Mouse (Mus musculus) MEL (cell line): Measurements from ENCODE around the gene Mcl1. TPM values are rescaled to one million over a fixed set of nuclear protein-coding genes. Genes with fewer than 3 reads are reported as not detected.

Source experiments
- DNase-seq: peaks from one replicate; pipeline ENCODE4 v3.0.0; 2011; ENCODE audit warnings: low read depth, low spot score
- H3K27ac ChIP-seq: 2 replicates; pipeline ENCODE4 v1.5.1; 2012; ENCODE audit warnings: low read depth, mild to moderate bottlenecking, control low read depth, low read length, moderate library complexity; ENCODE audit not compliant: control insufficient read depth
- H3K27me3 ChIP-seq, 2 experiments: fragments of 150-350 bp in 1 of 2; sonication (generic) in 1 of 2; 2 replicates each; pipeline ENCODE4 v1.6.1; 2012; ENCODE audit warnings: low read length in 2 of 2, mild to moderate bottlenecking in 2 of 2, improper control_type of control experiment in 1 of 2, moderate library complexity in 1 of 2; ENCODE audit not compliant: insufficient read depth in 2 of 2, control insufficient read depth in 1 of 2
- H3K36me3 ChIP-seq, 2 experiments: 2 replicates each; pipeline ENCODE4 v1.6.1; 2012 to 2014; ENCODE audit warnings: low read length in 2 of 2, improper control_type of control experiment in 1 of 2, inconsistent platforms in 1 of 2, mild to moderate bottlenecking in 1 of 2; ENCODE audit not compliant: insufficient read depth in 2 of 2, control insufficient read depth in 1 of 2
- H3K4me1 ChIP-seq, 2 experiments: fragments of 150-350 bp in 1 of 2; sonication (generic) in 1 of 2; 2 replicates each; pipeline ENCODE4 v1.6.1; 2012; ENCODE audit warnings: low read length in 2 of 2, improper control_type of control experiment in 1 of 2, mild to moderate bottlenecking in 1 of 2; ENCODE audit not compliant: insufficient read depth in 2 of 2, control insufficient read depth in 1 of 2
- H3K4me3 ChIP-seq, 2 experiments: fragments of 150-350 bp in 1 of 2; sonication (generic) in 1 of 2; 2 replicates each; pipeline ENCODE4 v1.5.1; 2012; ENCODE audit warnings: low read depth in 2 of 2, low read length in 2 of 2, mild to moderate bottlenecking in 2 of 2, moderate library complexity in 2 of 2, control low read depth in 1 of 2, improper control_type of control experiment in 1 of 2; ENCODE audit not compliant: control insufficient read depth in 1 of 2, insufficient read depth in 1 of 2
- H3K79me2 ChIP-seq: 2 replicates; pipeline ENCODE4 v1.6.1; 2012; ENCODE audit warnings: mild to moderate bottlenecking, low read length, moderate library complexity; ENCODE audit not compliant: control insufficient read depth, poor library complexity, insufficient read depth
- H3K9ac ChIP-seq: 2 replicates; pipeline ENCODE4 v1.6.1; 2012; ENCODE audit warnings: low read depth, mild to moderate bottlenecking, control low read depth, low read length, moderate library complexity; ENCODE audit not compliant: control insufficient read depth, poor library complexity, severe bottlenecking
- H3K9me3 ChIP-seq: fragments of 150-350 bp; sonication (generic); replicated peaks from 2 replicates; pipeline ENCODE4 v1.6.1; 2012; ENCODE audit warnings: mild to moderate bottlenecking, low read length, improper control_type of control experiment, moderate library complexity; ENCODE audit not compliant: insufficient read depth
- CHD1 ChIP-seq: IDR thresholded peaks from 2 replicates; pipeline ENCODE4 v1.6.1; 2012; ENCODE audit warnings: low read depth, mild to moderate bottlenecking, inconsistent platforms, low read length, improper control_type of control experiment
- CTCF ChIP-seq, 3 experiments: IDR thresholded peaks in 2 of 3; conservative IDR thresholded peaks in 1 of 3; 2 replicates each; pipeline ENCODE4 v1.5.1; 2011 to 2012; ENCODE audit warnings: low read length in 3 of 3, low read depth in 2 of 3, mild to moderate bottlenecking in 2 of 3, improper control_type of control experiment in 1 of 3, inconsistent platforms in 1 of 3, mixed read lengths in 1 of 3, moderate library complexity in 1 of 3; ENCODE audit not compliant: control insufficient read depth in 1 of 3, insufficient read depth in 1 of 3, poor library complexity in 1 of 3, severe bottlenecking in 1 of 3
- E2F4 ChIP-seq: IDR thresholded peaks from 2 replicates; pipeline ENCODE4 v1.6.1; 2011; ENCODE audit warnings: low read depth, low read length, improper control_type of control experiment, borderline replicate concordance
- ETS1 ChIP-seq: IDR thresholded peaks from 2 replicates; pipeline ENCODE4 v1.6.1; 2012; ENCODE audit warnings: low read depth, mild to moderate bottlenecking, inconsistent platforms, low read length, improper control_type of control experiment, moderate library complexity
- GABPA ChIP-seq: IDR thresholded peaks from 2 replicates; pipeline ENCODE4 v1.6.1; 2012; ENCODE audit warnings: low read depth, mild to moderate bottlenecking, inconsistent platforms, low read length, improper control_type of control experiment, moderate library complexity
- HCFC1 ChIP-seq: IDR thresholded peaks from 2 replicates; pipeline ENCODE4 v1.6.1; 2012; ENCODE audit warnings: low read depth, mild to moderate bottlenecking, inconsistent platforms, low read length, improper control_type of control experiment, moderate library complexity
- KAT2A ChIP-seq: conservative IDR thresholded peaks from 2 replicates; pipeline ENCODE4 v1.6.1; 2012; ENCODE audit warnings: low read depth, low read length, improper control_type of control experiment, inconsistent platforms
- MAFK ChIP-seq: IDR thresholded peaks from 2 replicates; pipeline ENCODE4 v1.6.1; 2011; ENCODE audit warnings: low read depth, mild to moderate bottlenecking, low read length, improper control_type of control experiment, borderline replicate concordance
- MAX ChIP-seq: IDR thresholded peaks from 2 replicates; pipeline ENCODE4 v1.6.1; 2011; ENCODE audit warnings: low read length, improper control_type of control experiment
- MAZ ChIP-seq: IDR thresholded peaks from 2 replicates; pipeline ENCODE4 v1.6.1; 2012; ENCODE audit warnings: low read depth, mild to moderate bottlenecking, inconsistent platforms, low read length, improper control_type of control experiment
- MEF2A ChIP-seq: IDR thresholded peaks from 2 replicates; pipeline ENCODE4 v1.6.1; 2014; ENCODE audit warnings: low read depth, mild to moderate bottlenecking, inconsistent platforms, low read length, improper control_type of control experiment; ENCODE audit not compliant: poor library complexity, insufficient replicate concordance, severe bottlenecking; ENCODE audit errors: extremely low read depth
- MXI1 ChIP-seq: IDR thresholded peaks from 2 replicates; pipeline ENCODE4 v1.6.1; 2011; ENCODE audit warnings: mild to moderate bottlenecking, low read depth, low read length, improper control_type of control experiment
- MYC ChIP-seq: IDR thresholded peaks from 2 replicates; pipeline ENCODE4 v1.6.1; 2011; ENCODE audit warnings: low read depth, mild to moderate bottlenecking, low read length, improper control_type of control experiment, moderate library complexity
- NELFE ChIP-seq: IDR thresholded peaks from 2 replicates; pipeline ENCODE4 v1.6.1; 2011; ENCODE audit warnings: low read depth, low read length, improper control_type of control experiment
- NRF1 ChIP-seq: IDR thresholded peaks from 2 replicates; pipeline ENCODE4 v1.6.1; 2014; ENCODE audit warnings: low read depth, mild to moderate bottlenecking, inconsistent platforms, low read length, improper control_type of control experiment, moderate library complexity; ENCODE audit not compliant: poor library complexity, insufficient read depth, severe bottlenecking
- POLR2AphosphoS5 ChIP-seq: IDR thresholded peaks from 2 replicates; pipeline ENCODE4 v1.6.1; 2012; ENCODE audit warnings: low read depth, borderline replicate concordance, mild to moderate bottlenecking, inconsistent platforms, low read length, moderate library complexity, mixed read lengths
- RCOR1 ChIP-seq: IDR thresholded peaks from 2 replicates; pipeline ENCODE4 v1.6.1; 2012; ENCODE audit warnings: low read depth, mild to moderate bottlenecking, inconsistent platforms, low read length, improper control_type of control experiment
- SMC3 ChIP-seq: IDR thresholded peaks from 2 replicates; pipeline ENCODE4 v1.6.1; 2011; ENCODE audit warnings: low read depth, low read length, improper control_type of control experiment
- TAL1 ChIP-seq: IDR thresholded peaks from 2 replicates; pipeline ENCODE4 v1.6.1; 2012; ENCODE audit warnings: mild to moderate bottlenecking, inconsistent platforms, low read length, moderate library complexity, mixed read lengths
- TBP ChIP-seq: IDR thresholded peaks from 2 replicates; pipeline ENCODE4 v1.8.0; 2011; ENCODE audit warnings: low read depth, low read length, improper control_type of control experiment
- TCF12 ChIP-seq: IDR thresholded peaks from 2 replicates; pipeline ENCODE4 v1.6.1; 2014; ENCODE audit warnings: low read depth, mild to moderate bottlenecking, inconsistent platforms, low read length, improper control_type of control experiment, moderate library complexity
- UBTF ChIP-seq: IDR thresholded peaks from 2 replicates; pipeline ENCODE4 v1.6.1; 2012; ENCODE audit warnings: low read depth, mild to moderate bottlenecking, inconsistent platforms, low read length, improper control_type of control experiment, moderate library complexity, borderline replicate concordance; ENCODE audit not compliant: insufficient read depth
- USF1 ChIP-seq: IDR thresholded peaks from 2 replicates; pipeline ENCODE4 v1.6.1; 2014; ENCODE audit warnings: low read depth, mild to moderate bottlenecking, inconsistent platforms, low read length, improper control_type of control experiment, moderate library complexity
- ZC3H11A ChIP-seq: IDR thresholded peaks from 2 replicates; pipeline ENCODE4 v1.6.1; 2012; ENCODE audit warnings: low read depth, mild to moderate bottlenecking, inconsistent platforms, low read length, improper control_type of control experiment
- ZMIZ1 ChIP-seq: IDR thresholded peaks from 2 replicates; pipeline ENCODE4 v1.6.1; 2012; ENCODE audit warnings: low read depth, mild to moderate bottlenecking, inconsistent platforms, low read length, improper control_type of control experiment, moderate library complexity
- ZNF384 ChIP-seq: IDR thresholded peaks from 2 replicates; pipeline ENCODE4 v1.6.1; 2012; ENCODE audit warnings: low read depth, mild to moderate bottlenecking, inconsistent platforms, low read length, improper control_type of control experiment
- polyA plus RNA-seq, 2 experiments: library from polyadenylated mRNA; stranded (reverse) in 1 of 2; unstranded in 1 of 2; fragments of >175 nt in 1 of 2; fragments of >200 nt in 1 of 2; gene quantifications; 2 replicates each; pipeline versions ENCODE4 v1.2.1 to v1.2.4; 2012; ENCODE audit warnings: low replicate concordance in 2 of 2, low read depth in 1 of 2; ENCODE audit not compliant: insufficient read length in 2 of 2, insufficient read depth in 1 of 2, missing spikeins in 1 of 2
- total RNA-seq: library from RNA; depleted of rRNA; stranded (reverse); fragments of 300-350 nt; gene quantifications from 2 replicates; pipeline ENCODE4 v1.2.3, GENCODE M21; 2012

Gene Mcl1
- total and polyA plus RNA-seq, 3 experiments = 142 to 211 (median 156) TPM

GRCm38 (mm10) chr3:95695796-95696195, 37.2 kb downstream of the Mcl1 start:
- Histone ChIP-seq H3K4me1 (peaks cover 0 to 7% of the 10 kb centered on the region in 2 experiments; a peak in 1 of 4 replicates), H3K4me3 (no peak overlapping the region), H3K79me2 (no peaks in the 10 kb centered on the region), H3K27me3 (no peaks in the 10 kb centered on the region), H3K9ac (no peak overlapping the region), H3K27ac (no peak overlapping the region), H3K36me3 (no peaks in the 10 kb centered on the region), H3K9me3 (no peaks in the 10 kb centered on the region)
- TF ChIP-seq MAX (no peak), KAT2A (no peak), TBP (no peak), MAFK (no peak), E2F4 (no peak), NELFE (no peak), MEF2A (no peak), USF1 (no peak), MXI1 (no peak), HCFC1 (no peak), RCOR1 (no peak), ZNF384 (no peak), POLR2AphosphoS5 (no peak), TCF12 (no peak), MAZ (no peak), CHD1 (no peak), MYC (no peak), ETS1 (no peak)
- no peak for DNase-seq

- Histone ChIP-seq H3K9ac (no peak overlapping the region), H3K9me3 (no peaks in the 10 kb centered on the region), H3K4me1 (peaks cover 0 to 7% of the 10 kb centered on the region in 2 experiments; a peak in 1 of 4 replicates), H3K79me2 (no peaks in the 10 kb centered on the region), H3K4me3 (no peak overlapping the region), H3K27ac (no peak overlapping the region), H3K27me3 (no peaks in the 10 kb centered on the region), H3K36me3 (no peaks in the 10 kb centered on the region)
- DNase-seq = no peak
- no peak for TF ChIP-seq TBP
- no peak for TF ChIP-seq GABPA
- no peak for TF ChIP-seq UBTF
- no peak for TF ChIP-seq NELFE
- no peak for TF ChIP-seq NRF1
- no peak for TF ChIP-seq KAT2A
- TF ChIP-seq CTCF (IDR thresholded peaks at IDR 0.05 in 2 of 3, conservative IDR thresholded peaks at IDR 0.05 in 1 of 3; ENCODE audit: control insufficient read depth in 1 of 3, insufficient read depth in 1 of 3, low read depth in 2 of 3, low read length in 3 of 3, poor library complexity in 1 of 3, severe bottlenecking in 1 of 3) = no peak
- TF ChIP-seq ZMIZ1 = no peak
- TF ChIP-seq E2F4 = no peak
- TF ChIP-seq ZC3H11A = no peak
- TF ChIP-seq MEF2A = no peak
- TF ChIP-seq RCOR1 = no peak
- no peak for TF ChIP-seq MAFK
- no peak for TF ChIP-seq TAL1
- no peak for TF ChIP-seq SMC3
- TF ChIP-seq CHD1 = no peak
Observed at GRCm38 (mm10) chr3:95696360-95696759, 37.8 kb downstream of the Mcl1 start.
